Mouse (Mus musculus) forebrain, embryonic 12.5 days (tissue): ENCODE results near the gene Tmem201. TPM values are rescaled to one million over a fixed set of nuclear protein-coding genes. Genes with fewer than 3 reads are reported as not detected.

Experiments used
- ATAC-seq: fragments of 200-750 bp; cut with Nextera tagmentation; 2 replicates; pipeline ENCODE4 v1.8.0; 2017; ENCODE audit warnings: moderate TSS enrichment; ENCODE audit not compliant: low FRiP score
- H3K27ac ChIP-seq: fragments of 300-500 bp; sonication (generic); 2 replicates; pipeline ENCODE4 v1.5.1; 2016; ENCODE audit warnings: mild to moderate bottlenecking
- H3K27me3 ChIP-seq: fragments of 300-500 bp; sonication (generic); 2 replicates; pipeline ENCODE4 v1.6.1; 2016; ENCODE audit warnings: mild to moderate bottlenecking
- H3K36me3 ChIP-seq: fragments of 300-500 bp; sonication (generic); replicated peaks from 2 replicates; pipeline ENCODE4 v1.6.1; 2016; ENCODE audit warnings: mild to moderate bottlenecking
- H3K4me1 ChIP-seq: fragments of 300-500 bp; sonication (generic); 2 replicates; pipeline ENCODE4 v1.6.1; 2016
- H3K4me2 ChIP-seq: fragments of 300-500 bp; sonication (generic); 2 replicates; pipeline ENCODE4 v1.6.1; 2016; ENCODE audit warnings: mild to moderate bottlenecking, moderate library complexity
- H3K4me3 ChIP-seq: fragments of 300-500 bp; sonication (generic); replicated peaks from 2 replicates; pipeline ENCODE4 v1.5.1; 2016; ENCODE audit warnings: mild to moderate bottlenecking
- H3K9ac ChIP-seq: fragments of 300-500 bp; sonication (generic); 2 replicates; pipeline ENCODE4 v1.6.1; 2016; ENCODE audit warnings: mild to moderate bottlenecking
- H3K9me3 ChIP-seq: fragments of 300-500 bp; sonication (generic); 2 replicates; pipeline ENCODE4 v1.6.1; 2016
- WGBS: fragments of 180-500 bp; shearing (Covaris S2); methylation state at CpG from one replicate; pipeline ENCODE4 v1.1.7; 2016; 5-methylcytosine and 5-hydroxymethylcytosine counted together
- polyA plus RNA-seq: library from polyadenylated mRNA; unstranded; fragments of >200 nt; fragmentation: Nextera tagmentation; extraction: Ambion mirVana; gene quantifications from 2 replicates; pipeline ENCODE4 v1.2.1, GENCODE M21; 2016

Gene Tmem201
- polyA plus RNA-seq, 1 experiment from 2014 or later = 39.4 TPM

DNA sequence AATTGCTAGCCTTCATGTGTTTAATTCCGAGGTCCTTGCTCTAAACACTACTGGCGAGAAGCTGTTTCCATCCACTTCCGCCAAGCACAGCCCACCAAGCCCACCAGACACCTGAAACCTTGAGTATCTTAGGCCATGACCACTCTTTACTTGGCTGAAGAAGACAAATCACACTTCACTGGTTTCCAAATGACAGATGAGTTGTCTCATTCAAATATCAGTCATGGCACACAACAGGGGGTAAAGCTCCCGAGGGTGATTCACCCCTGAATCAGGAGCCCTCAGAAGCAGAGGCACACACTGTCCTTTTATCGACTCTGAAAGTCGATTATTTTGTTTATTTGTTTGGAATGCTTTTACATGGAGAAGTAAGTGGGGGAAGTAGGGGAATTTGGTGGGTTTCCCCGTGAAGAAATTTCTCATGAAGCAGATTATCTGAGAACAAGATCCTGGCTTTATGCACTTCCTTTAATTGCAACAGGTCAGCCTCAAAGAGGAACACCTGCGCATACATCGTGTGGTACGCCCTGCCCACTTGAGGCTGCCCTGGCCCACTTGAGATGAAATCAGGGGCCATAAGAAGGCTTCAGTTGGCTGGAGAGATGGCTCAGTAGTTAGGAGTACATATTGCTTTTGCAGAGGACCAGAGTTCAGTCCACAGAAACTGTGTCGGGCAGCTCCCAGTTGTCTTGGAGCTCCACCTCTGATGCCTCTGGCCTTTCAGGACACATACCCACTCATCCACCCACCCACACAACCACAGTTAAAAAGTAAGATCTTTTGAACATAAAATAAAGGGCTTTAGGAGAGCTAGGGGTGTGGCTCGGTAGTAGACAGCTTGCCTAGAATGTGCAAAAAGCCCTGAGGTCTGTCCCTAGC is 47.8 kb downstream of the Tmem201 start:
- no peak overlapping the region for H3K4me3 ChIP-seq
- no peak overlapping the region for H3K9ac ChIP-seq
- no peaks in the 10 kb centered on the region for H3K36me3 ChIP-seq
- H3K27me3 ChIP-seq = peaks cover 7% of the 10 kb centered on the region; the same call in 1 of the 2 replicates
- H3K27ac ChIP-seq = no peak overlapping the region
- no peak for ATAC-seq
- no peaks in the 10 kb centered on the region for H3K4me1 ChIP-seq
- H3K4me2 ChIP-seq = no peak overlapping the region
- WGBS = 82% methylated on average over 12 of the region's 12 CpGs
- no peaks in the 10 kb centered on the region for H3K9me3 ChIP-seq

DNA sequence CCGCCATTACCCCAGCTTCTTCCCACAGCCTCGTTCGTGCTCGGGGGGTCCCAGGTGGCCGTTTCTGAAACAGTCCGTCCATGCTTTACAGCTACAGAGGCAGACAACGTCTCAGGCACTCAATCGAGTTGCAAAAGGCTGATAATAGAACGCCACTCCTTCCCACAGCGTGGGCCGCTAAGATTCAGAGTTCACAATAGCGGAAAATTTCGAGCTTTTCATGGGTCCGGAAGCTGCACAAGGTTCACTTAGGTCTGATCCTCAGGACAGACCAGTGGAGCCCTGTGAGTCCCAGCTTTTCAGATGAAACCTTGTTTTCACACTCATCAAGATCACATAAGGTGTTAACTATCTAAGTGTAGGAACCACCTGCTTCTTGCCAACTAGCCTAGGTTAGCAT is 49.0 kb downstream of the Tmem201 start:
- Histone ChIP-seq H3K27ac (no peak overlapping the region), H3K4me2 (no peak overlapping the region), H3K4me3 (no peak overlapping the region), H3K4me1 (no peaks in the 10 kb centered on the region), H3K36me3 (no peaks in the 10 kb centered on the region), H3K9me3 (no peaks in the 10 kb centered on the region), H3K9ac (no peak overlapping the region), H3K27me3 (peaks cover 13% of the 10 kb centered on the region; the same call in 1 of the 2 replicates)
- ATAC-seq = no peak
- WGBS = 81% methylated on average over 14 of the region's 14 CpGs

DNA sequence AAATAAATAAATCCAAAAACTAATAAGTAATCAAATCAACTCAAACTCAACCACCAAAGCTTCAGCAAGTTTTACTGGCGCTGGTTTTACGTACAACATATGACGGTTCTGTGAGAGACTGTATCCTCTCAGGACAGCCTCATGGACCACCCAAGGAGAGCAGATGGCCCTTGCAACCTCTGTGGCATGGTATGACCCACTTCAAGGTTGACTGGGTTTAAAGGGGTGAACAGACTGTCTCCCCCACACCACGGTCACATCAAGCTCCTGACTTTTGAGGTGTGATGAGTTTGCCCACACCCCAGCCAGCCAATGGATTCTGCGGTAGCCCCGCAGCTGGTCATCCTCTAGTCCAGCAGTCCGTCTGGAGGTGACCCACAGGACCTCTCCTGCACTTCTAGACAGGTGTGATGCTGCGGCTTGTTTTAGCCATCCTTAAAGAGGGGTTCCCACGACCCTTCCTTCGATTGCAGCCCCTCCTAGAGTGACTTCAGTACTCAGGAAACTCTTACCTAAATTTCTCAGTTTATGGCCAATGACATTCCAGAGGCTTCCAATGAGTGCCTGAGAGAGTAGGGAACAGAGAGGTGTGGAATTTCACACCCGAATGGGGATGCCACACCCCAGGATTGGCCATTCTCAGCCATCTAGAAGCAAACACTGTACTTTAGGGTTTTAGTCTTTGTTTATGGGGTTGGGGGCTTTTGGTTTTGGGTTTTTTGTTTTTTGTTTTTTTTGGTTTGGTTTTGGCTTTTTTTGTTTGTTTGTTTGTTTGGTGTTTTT is 52.8 kb downstream of the Tmem201 start:
- Histone ChIP-seq H3K4me2 (no peak overlapping the region), H3K9me3 (no peaks in the 10 kb centered on the region), H3K4me1 (no peaks in the 10 kb centered on the region), H3K4me3 (no peak overlapping the region), H3K27ac (no peak overlapping the region), H3K36me3 (no peaks in the 10 kb centered on the region), H3K9ac (no peak overlapping the region), H3K27me3 (peaks cover 10% of the 10 kb centered on the region; the same call in 1 of the 2 replicates)
- WGBS = 85% methylated on average over 11 of the region's 11 CpGs
- no peak for ATAC-seq

DNA sequence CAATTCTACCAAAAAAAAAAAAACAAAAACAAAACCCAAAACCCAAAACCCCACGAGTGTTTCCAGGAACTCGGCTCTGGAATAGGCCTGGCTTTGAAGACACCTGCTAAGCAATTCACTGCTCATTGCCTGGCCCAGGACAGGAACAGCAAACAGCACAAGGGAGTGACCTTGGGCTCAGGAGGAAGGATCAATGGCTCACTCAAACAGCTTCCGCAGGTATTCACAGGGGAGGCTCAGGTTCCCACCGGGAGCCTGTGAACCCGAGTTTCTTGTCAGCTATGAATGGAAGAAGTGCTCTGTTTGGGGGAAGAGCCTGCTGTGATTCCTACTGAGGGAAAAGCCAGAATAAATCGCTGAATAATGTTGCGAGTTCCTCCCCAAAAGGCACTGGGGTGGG is 54.0 kb downstream of the Tmem201 start:
- Histone ChIP-seq H3K27ac (no peak overlapping the region), H3K27me3 (peaks cover 10% of the 10 kb centered on the region; the same call in 1 of the 2 replicates), H3K4me1 (no peaks in the 10 kb centered on the region), H3K4me2 (no peak overlapping the region), H3K36me3 (no peaks in the 10 kb centered on the region), H3K9ac (no peak overlapping the region), H3K4me3 (no peak overlapping the region), H3K9me3 (no peaks in the 10 kb centered on the region)
- ATAC-seq = no peak
- 12% methylated on average over 7 of the region's 7 CpGs for WGBS

DNA sequence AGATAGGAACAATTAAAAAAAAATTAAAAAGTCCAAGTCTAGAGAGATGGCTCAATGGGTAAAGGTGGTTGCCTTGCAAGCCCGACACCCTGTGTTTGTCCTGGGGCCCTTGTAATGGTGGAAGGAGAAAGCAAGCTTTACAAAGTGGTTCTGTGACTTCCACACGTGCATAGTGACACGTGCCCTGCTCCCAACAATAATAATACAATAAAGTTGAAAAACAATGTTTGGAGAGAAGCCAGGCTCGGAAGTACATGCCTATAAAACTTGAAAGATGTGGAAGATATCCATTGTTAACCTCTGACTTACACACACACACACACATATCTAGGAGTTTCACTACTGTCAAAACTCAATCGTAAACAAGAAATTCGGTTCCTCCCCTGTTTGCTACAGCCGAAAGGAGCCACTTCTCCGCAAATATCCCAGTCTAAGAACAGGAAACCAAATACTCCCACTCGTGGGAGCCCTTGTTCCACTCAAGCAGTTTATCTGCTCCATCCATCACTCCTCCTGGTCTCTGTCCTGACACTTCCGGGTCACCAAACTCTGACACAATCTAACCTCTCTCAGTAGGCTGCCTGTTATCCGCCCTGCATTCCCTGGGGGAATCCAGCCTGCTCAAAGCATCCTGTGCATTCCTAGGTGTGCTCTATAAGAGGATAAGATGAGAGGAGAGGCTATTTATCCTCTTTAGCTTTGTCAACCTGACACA is 58.6 kb downstream of the Tmem201 start:
- Histone ChIP-seq H3K36me3 (no peaks in the 10 kb centered on the region), H3K4me3 (no peak overlapping the region), H3K4me1 (peaks cover 18% of the 10 kb centered on the region), H3K27me3 (peaks cover 23% of the 10 kb centered on the region), H3K4me2 (no peak overlapping the region), H3K27ac (no peak overlapping the region), H3K9me3 (no peaks in the 10 kb centered on the region), H3K9ac (no peak overlapping the region)
- no peak for ATAC-seq
- 82% methylated on average over 11 of the region's 11 CpGs for WGBS

DNA sequence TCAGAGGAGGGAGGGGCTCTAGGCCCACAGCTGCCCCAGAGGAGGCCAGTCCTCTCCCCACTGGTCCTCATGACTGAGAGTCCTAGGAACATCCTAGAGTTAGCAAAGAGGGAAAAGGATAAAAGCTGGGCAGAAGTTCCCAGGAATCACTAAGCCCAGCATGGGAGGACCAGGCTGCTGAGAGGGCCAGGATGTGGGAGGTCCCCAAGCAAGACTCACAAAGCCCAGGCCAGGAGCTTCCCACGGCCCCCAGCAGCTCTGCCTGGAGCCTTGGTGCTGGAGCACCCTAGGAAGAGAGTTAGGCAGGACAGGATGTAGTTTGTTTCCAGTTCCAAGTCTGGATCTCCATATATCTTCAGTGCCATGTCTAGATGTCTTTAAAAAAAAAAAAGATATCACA is 59.8 kb downstream of the Tmem201 start:
- H3K27ac ChIP-seq = no peak overlapping the region
- no peaks in the 10 kb centered on the region for H3K36me3 ChIP-seq
- H3K4me1 ChIP-seq = peaks cover 18% of the 10 kb centered on the region
- no peak overlapping the region for H3K4me2 ChIP-seq
- no peak overlapping the region for H3K4me3 ChIP-seq
- no peaks in the 10 kb centered on the region for H3K9me3 ChIP-seq
- no peak overlapping the region for H3K9ac ChIP-seq
- WGBS = 67% methylated on average over 1 of the region's 1 CpGs
- peaks cover 29% of the 10 kb centered on the region for H3K27me3 ChIP-seq
- ATAC-seq = no peak

DNA sequence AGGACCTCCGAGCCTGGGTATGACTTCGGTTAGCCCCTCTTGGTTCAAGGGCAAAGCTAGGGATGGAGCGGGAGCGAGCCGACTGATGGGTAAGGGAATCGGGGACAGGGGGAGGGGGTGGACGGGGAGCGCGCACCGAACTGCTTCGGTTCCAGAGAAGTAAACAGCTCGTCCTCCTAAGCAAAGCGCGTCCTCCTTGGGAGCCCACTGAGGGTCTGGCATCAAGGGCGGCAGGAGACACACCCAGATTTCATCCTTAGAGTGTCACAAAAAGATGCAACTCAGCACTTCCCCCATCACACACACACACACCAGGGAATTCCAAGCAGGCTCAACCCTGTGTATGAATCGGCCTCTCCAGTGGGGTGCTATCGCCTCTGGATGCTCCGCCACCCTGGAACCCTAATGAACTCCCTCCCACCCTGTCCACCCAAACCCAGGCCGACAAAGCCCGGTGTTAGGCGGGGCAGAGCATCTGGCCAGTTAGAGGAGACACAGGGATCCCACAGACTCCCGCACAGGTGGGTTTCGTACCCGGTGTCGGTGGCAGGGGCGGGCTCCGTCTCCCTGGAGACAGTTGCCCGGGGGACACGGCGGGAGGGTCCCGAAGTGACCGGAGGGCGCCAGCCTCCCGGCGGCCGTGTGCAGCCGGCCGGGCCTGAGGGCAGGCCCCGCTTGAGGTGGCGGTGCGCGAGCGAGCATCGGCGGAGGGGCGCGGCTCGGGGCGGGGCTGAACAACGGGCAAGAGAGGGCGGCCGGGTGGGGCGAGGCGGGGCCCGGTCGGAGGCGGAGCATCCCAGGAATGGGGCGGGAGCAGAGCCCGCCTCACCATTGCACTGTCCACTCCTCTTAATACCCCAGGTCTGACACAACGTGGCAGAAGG is 62.2 kb downstream of the Tmem201 start:
- Histone ChIP-seq H3K27ac (peak overlapping the region; percentile 46; the same call in 1 of the 2 replicates), H3K9me3 (no peaks in the 10 kb centered on the region), H3K4me3 (peak overlapping the region; percentile 65), H3K36me3 (no peaks in the 10 kb centered on the region), H3K4me1 (peaks cover 18% of the 10 kb centered on the region), H3K9ac (peak overlapping the region; percentile 70), H3K27me3 (peaks cover 29% of the 10 kb centered on the region), H3K4me2 (peak overlapping the region; percentile 96)
- under 1% methylated on average over 49 of the region's 60 CpGs for WGBS
- ATAC-seq = peak; percentile 96

DNA sequence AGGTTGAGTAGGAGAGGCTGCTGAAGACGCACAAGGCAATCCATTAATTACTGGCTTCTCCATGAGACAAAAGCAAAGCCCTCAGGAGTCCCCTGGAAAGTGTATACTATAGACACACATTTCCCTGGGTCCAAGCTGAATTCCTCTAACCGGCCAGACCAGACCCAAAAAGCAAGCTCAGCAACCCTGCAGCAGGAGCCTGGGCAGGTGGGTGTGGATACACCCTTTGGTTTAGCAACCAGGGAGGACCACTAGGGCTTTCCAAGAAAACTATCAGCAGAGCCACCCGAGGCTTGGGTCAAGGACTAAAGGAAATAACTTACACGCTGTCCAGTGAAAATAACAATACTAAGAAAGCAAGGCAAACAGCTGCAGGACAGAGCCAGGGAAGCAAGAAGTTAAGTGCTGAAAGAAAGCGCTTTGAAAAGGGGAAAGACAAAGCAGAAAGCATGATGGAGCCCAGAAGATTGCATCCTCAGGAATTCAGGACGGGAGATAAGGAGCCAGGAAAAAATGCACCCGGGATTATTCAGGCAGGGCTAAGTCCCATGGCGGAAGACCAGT is 62.9 kb downstream of the Tmem201 start:
- ATAC-seq = no peak
- no peaks in the 10 kb centered on the region for H3K36me3 ChIP-seq
- H3K4me2 ChIP-seq = peak overlapping the region; percentile 96
- H3K9ac ChIP-seq = peak overlapping the region; percentile 70
- H3K27ac ChIP-seq = no peak overlapping the region; the same call in 1 of the 2 replicates
- H3K27me3 ChIP-seq = peaks cover 29% of the 10 kb centered on the region
- H3K4me3 ChIP-seq = peak overlapping the region; percentile 65
- no peaks in the 10 kb centered on the region for H3K9me3 ChIP-seq
- peaks cover 18% of the 10 kb centered on the region for H3K4me1 ChIP-seq
- WGBS = 8% methylated on average over 8 of the region's 8 CpGs

DNA sequence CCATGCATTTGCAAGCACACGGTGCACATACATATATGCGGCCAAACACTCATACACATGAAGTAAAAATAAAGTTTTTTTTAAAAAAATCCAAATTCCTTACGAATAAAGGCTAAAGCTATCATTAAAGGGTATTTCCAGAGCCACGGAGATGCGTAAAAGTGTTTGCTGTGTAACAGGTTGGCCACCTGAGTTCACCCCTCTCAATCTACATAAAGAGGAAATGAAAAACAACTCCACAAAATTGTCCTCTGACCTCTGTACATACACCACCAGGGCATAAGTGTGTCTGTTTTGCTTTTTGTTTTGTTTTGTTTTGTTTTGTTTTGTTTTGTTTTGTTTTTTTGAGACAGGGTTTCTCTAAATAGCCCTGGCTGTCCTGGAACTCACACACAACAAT is 65.1 kb downstream of the Tmem201 start:
- Histone ChIP-seq H3K36me3 (no peaks in the 10 kb centered on the region), H3K9me3 (no peaks in the 10 kb centered on the region), H3K4me3 (no peak overlapping the region), H3K27me3 (peaks cover 29% of the 10 kb centered on the region), H3K27ac (no peak overlapping the region), H3K9ac (no peak overlapping the region), H3K4me2 (no peak overlapping the region), H3K4me1 (peaks cover 18% of the 10 kb centered on the region)
- no peak for ATAC-seq
- 92% methylated on average over 5 of the region's 5 CpGs for WGBS

DNA sequence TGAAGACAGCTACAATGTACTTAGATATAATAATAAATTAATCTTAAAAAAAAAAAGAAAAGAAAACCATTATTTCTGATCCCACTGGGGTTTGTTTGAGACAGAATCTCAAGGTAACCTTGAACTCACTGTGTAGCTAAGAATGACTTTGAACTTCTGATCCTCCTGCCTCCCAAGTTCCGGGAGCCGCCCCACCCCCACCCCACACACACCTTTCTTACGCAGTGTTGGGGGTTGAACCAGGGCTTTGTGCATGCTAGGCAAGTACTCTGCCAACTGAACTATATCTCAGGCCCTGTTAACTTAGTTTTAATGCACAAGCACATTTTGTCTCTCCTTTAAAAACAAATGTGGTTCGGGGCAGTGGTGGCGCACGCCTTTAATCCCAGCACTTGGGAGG is 66.7 kb downstream of the Tmem201 start:
- Histone ChIP-seq H3K9me3 (no peaks in the 10 kb centered on the region), H3K27ac (no peak overlapping the region), H3K36me3 (no peaks in the 10 kb centered on the region), H3K27me3 (peaks cover 29% of the 10 kb centered on the region), H3K9ac (no peak overlapping the region), H3K4me1 (peaks cover 14% of the 10 kb centered on the region), H3K4me2 (no peak overlapping the region), H3K4me3 (no peak overlapping the region)
- WGBS = 94% methylated on average over 6 of the region's 6 CpGs
- ATAC-seq = no peak

DNA sequence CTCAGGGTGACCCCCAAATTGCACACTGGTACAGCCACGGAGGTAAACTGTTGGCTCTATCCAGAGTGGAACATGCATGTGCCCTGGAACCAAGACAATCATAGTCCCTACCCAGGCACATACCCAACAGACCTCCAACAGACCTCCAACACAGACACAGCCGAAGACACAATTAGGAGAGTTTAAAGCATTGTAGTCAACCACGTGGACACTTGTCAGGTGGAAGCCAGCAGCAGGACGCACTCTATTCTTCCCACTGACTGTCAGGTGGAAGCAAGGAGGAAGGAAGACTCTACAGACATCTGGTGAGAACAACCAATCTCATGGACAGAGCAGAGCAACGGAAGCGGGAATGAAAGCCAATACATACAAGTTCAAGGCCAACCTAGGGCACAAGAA is 72.2 kb downstream of the Tmem201 start:
- no peaks in the 10 kb centered on the region for H3K36me3 ChIP-seq
- no peaks in the 10 kb centered on the region for H3K9me3 ChIP-seq
- no peak overlapping the region for H3K27ac ChIP-seq
- H3K9ac ChIP-seq = no peak overlapping the region
- no peak overlapping the region for H3K4me3 ChIP-seq
- 90% methylated on average over 6 of the region's 6 CpGs for WGBS
- no peaks in the 10 kb centered on the region for H3K4me1 ChIP-seq
- ATAC-seq = no peak
- H3K27me3 ChIP-seq = no peaks in the 10 kb centered on the region
- no peak overlapping the region for H3K4me2 ChIP-seq
